Mouse (Mus musculus): Measurements from ENCODE around the gene Gpr135. TPM values are rescaled to one million over a fixed set of nuclear protein-coding genes. Genes with fewer than 3 reads are reported as not detected.

The Gpr135 gene
- total RNA-seq, 2 experiments from 2014 or later = 12.8 to 16.5 TPM

GRCm38 (mm10) chr12:72022790-72023189, 48.1 kb downstream of the Gpr135 start:
- intact Hi-C loops (cut with DNase I) = no loop called here
- Histone ChIP-seq H3K27ac (no peak overlapping the region), H3K4me3 (no peak overlapping the region)
- no peak for DNase-seq (ENCODE audit: extremely low spot score in 1 of 2, low spot score in 2 of 2)
- TF ChIP-seq CTCF (IDR thresholded peaks at IDR 0.05) = no peak

- TF ChIP-seq CTCF (IDR thresholded peaks at IDR 0.05) = no peak
- H3K4me3 ChIP-seq = no peak overlapping the region
- intact Hi-C loops (cut with DNase I) = no loop called here
- DNase-seq (ENCODE audit: extremely low spot score in 1 of 2, low spot score in 2 of 2) = no peak
- H3K27ac ChIP-seq = no peak overlapping the region
Measured at GRCm38 (mm10) chr12:72021543-72021942, 49.4 kb downstream of the Gpr135 start.

GRCm38 (mm10) chr12:72020285-72020684, 50.6 kb downstream of the Gpr135 start:
- TF ChIP-seq CTCF (IDR thresholded peaks at IDR 0.05) = no peak
- Histone ChIP-seq H3K4me3 (no peak overlapping the region), H3K27ac (no peak overlapping the region)
- DNase-seq (ENCODE audit: extremely low spot score in 1 of 2, low spot score in 2 of 2) = no peak
- intact Hi-C loops (cut with DNase I) = no loop called here

Other genes with a start within 250 kb of the Gpr135 start
- 10 to 100 TPM; 48.0 to 55.0 TPM for gene Daam1, start 240.0 kb downstream of the Gpr135 start, total RNA-seq (2021)
- gene L3hypdh, start 14.3 kb upstream of the Gpr135 start, total RNA-seq (2021) = 1 to 10 TPM; 2.6 to 3.9 TPM
- 10 to 100 TPM; 52.4 to 55.6 TPM for gene Jkamp, start 14.5 kb upstream of the Gpr135 start, total RNA-seq (2021)
- gene Ccdc175, start 113.9 kb upstream of the Gpr135 start, total RNA-seq (2021) = not detected

All from left cerebral cortex, adult 2 months (tissue).